Mouse (Mus musculus) macrophage (primary cell): ENCODE results near the gene Gprc6a. TPM values are rescaled to one million over a fixed set of nuclear protein-coding genes. Genes with fewer than 3 reads are reported as not detected.

Source experiments
- H3K27ac ChIP-seq: fragments of 350-480 bp; formaldehyde crosslinking; 2 replicates; pipeline ENCODE4 v1.9.0; 2021
- H3K36me3 ChIP-seq: fragments of 350-480 bp; formaldehyde crosslinking; 2 replicates; pipeline ENCODE4 v1.9.0; 2021; ENCODE audit errors: inconsistent target
- H3K4me3 ChIP-seq: fragments of 350-480 bp; formaldehyde crosslinking; 2 replicates; pipeline ENCODE4 v1.9.0; 2021; ENCODE audit errors: inconsistent target
- H3K79me2 ChIP-seq: fragments of 350-480 bp; formaldehyde crosslinking; 2 replicates; pipeline ENCODE4 v1.9.0; 2021; ENCODE audit errors: inconsistent target
- WGBS: methylation state at CpG from one replicate; pipeline ENCODE4 v1.1.7; 2026; ENCODE audit warnings: inconsistent platforms; ENCODE audit not compliant: missing documents; 5-methylcytosine and 5-hydroxymethylcytosine counted together
- polyA plus RNA-seq: library from polyadenylated mRNA; stranded (reverse); fragments of 250-400 nt; gene quantifications from 3 replicates; pipeline ENCODE4 v1.2.4, GENCODE M21; 2018; ENCODE audit warnings: inconsistent platforms
- total RNA-seq, 78 experiments: library from RNA; depleted of rRNA; stranded (reverse); fragments of 250-400 nt; gene quantifications; 1 replicate in 9 of 78; 2 replicates in 24 of 78; 3 replicates in 43 of 78; 4 replicates in 2 of 78; pipeline ENCODE4 v1.2.4; 2018; ENCODE audit warnings: inconsistent platforms in 56 of 78

Gprc6a gene
- not detected for total RNA-seq (2018; cell fraction: chromatin; rRNA removed)
- total RNA-seq (2018; cell fraction: cytosol; rRNA removed) = not detected
- total RNA-seq (2018; cell fraction: nucleus; rRNA removed) = not detected
- polyA plus RNA-seq = not detected in 3 replicates

- Histone ChIP-seq H3K4me3 (no peak within 1 kb of the TSS), H3K79me2 (no peaks in the 10 kb centered on the region), H3K36me3 (no peaks in the 10 kb centered on the region), H3K27ac (no peak within 1 kb of the TSS)
- 85% methylated on average over 8 of the region's 8 CpGs for WGBS
Observed at GRCm38 (mm10) chr10:51631411-51632136, at the start of gene Gprc6a. Gprc6a (minus strand) TSS chr10:51631461.

- 9% methylated on average over 10 of the region's 10 CpGs for WGBS
- no peaks in the 10 kb centered on the region for H3K79me2 ChIP-seq
- no peaks in the 10 kb centered on the region for H3K36me3 ChIP-seq
- H3K27ac ChIP-seq = no peak overlapping the region
- H3K4me3 ChIP-seq = no peak overlapping the region
Observed at GRCm38 (mm10) chr10:51678251-51678639, 47.0 kb upstream of the Gprc6a start.

GRCm38 (mm10) chr10:51677548-51678250, 46.4 kb upstream of the Gprc6a start, which contains the start of gene Rfx6:
Rfx6 (plus strand) TSS chr10:51677756.
- H3K4me3 ChIP-seq = no peak within 1 kb of the TSS

GRCm38 (mm10) chr10:51672082-51672779, 41.0 kb upstream of the Gprc6a start:
- H3K36me3 ChIP-seq = no peaks in the 10 kb centered on the region
- H3K27ac ChIP-seq = no peak overlapping the region
- WGBS = 38% methylated on average over 1 of the region's 1 CpGs
- no peak overlapping the region for H3K4me3 ChIP-seq
- no peaks in the 10 kb centered on the region for H3K79me2 ChIP-seq

More at GRCm38 (mm10) chr10:51677548-51678250, 46.4 kb upstream of the Gprc6a start, which contains the start of gene Rfx6:
- no peaks in the 10 kb centered on the region for H3K79me2 ChIP-seq
- 5% methylated on average over 36 of the region's 38 CpGs for WGBS
- H3K27ac ChIP-seq = no peak within 1 kb of the TSS
- H3K36me3 ChIP-seq = no peaks in the 10 kb centered on the region

GRCm38 (mm10) chr10:51671583-51671982, 40.3 kb upstream of the Gprc6a start:
- Histone ChIP-seq H3K27ac (no peak overlapping the region), H3K79me2 (no peaks in the 10 kb centered on the region), H3K36me3 (no peaks in the 10 kb centered on the region), H3K4me3 (no peak overlapping the region)
- 82% methylated on average over 4 of the region's 4 CpGs for WGBS

GRCm38 (mm10) chr10:51669334-51669733, 38.1 kb upstream of the Gprc6a start:
- Histone ChIP-seq H3K79me2 (no peaks in the 10 kb centered on the region), H3K27ac (no peak overlapping the region), H3K36me3 (no peaks in the 10 kb centered on the region), H3K4me3 (no peak overlapping the region)

- no peak overlapping the region for H3K27ac ChIP-seq
- H3K79me2 ChIP-seq = no peaks in the 10 kb centered on the region
- 62% methylated on average over 1 of the region's 1 CpGs for WGBS
Observed at GRCm38 (mm10) chr10:51657324-51657723, 26.1 kb upstream of the Gprc6a start.

GRCm38 (mm10) chr10:51649506-51650221, 18.4 kb upstream of the Gprc6a start:
- Histone ChIP-seq H3K4me3 (no peak overlapping the region), H3K27ac (no peak overlapping the region), H3K79me2 (no peaks in the 10 kb centered on the region), H3K36me3 (no peaks in the 10 kb centered on the region)
- WGBS = 76% methylated on average over 3 of the region's 3 CpGs

More at GRCm38 (mm10) chr10:51657324-51657723, 26.1 kb upstream of the Gprc6a start:
- no peak overlapping the region for H3K4me3 ChIP-seq
- H3K36me3 ChIP-seq = no peaks in the 10 kb centered on the region

- WGBS = 88% methylated on average over 3 of the region's 3 CpGs
- Histone ChIP-seq H3K27ac (no peak overlapping the region), H3K4me3 (no peak overlapping the region), H3K36me3 (no peaks in the 10 kb centered on the region), H3K79me2 (no peaks in the 10 kb centered on the region)
Observed at GRCm38 (mm10) chr10:51621193-51621592, 10.1 kb downstream of the Gprc6a start.

- no peaks in the 10 kb centered on the region for H3K36me3 ChIP-seq
- H3K79me2 ChIP-seq = no peaks in the 10 kb centered on the region
- no peak overlapping the region for H3K27ac ChIP-seq
- WGBS = 67% methylated on average over 7 of the region's 7 CpGs
- no peak overlapping the region for H3K4me3 ChIP-seq
Observed at GRCm38 (mm10) chr10:51620126-51620525, 11.1 kb downstream of the Gprc6a start.

GRCm38 (mm10) chr10:51618538-51618937, 12.7 kb downstream of the Gprc6a start:
- Histone ChIP-seq H3K4me3 (no peak overlapping the region), H3K27ac (no peak overlapping the region), H3K79me2 (no peaks in the 10 kb centered on the region), H3K36me3 (no peaks in the 10 kb centered on the region)
- WGBS = 97% methylated on average over 2 of the region's 2 CpGs

- Histone ChIP-seq H3K79me2 (no peaks in the 10 kb centered on the region), H3K36me3 (no peaks in the 10 kb centered on the region)
- 75% methylated on average over 11 of the region's 11 CpGs for WGBS
Observed at GRCm38 (mm10) chr10:51614826-51615590, 16.3 kb downstream of the Gprc6a start.

GRCm38 (mm10) chr10:51613421-51613820, 17.8 kb downstream of the Gprc6a start:
- no peaks in the 10 kb centered on the region for H3K79me2 ChIP-seq
- WGBS = 86% methylated on average over 3 of the region's 3 CpGs
- no peak overlapping the region for H3K27ac ChIP-seq
- no peaks in the 10 kb centered on the region for H3K36me3 ChIP-seq
- no peak overlapping the region for H3K4me3 ChIP-seq

More at GRCm38 (mm10) chr10:51614826-51615590, 16.3 kb downstream of the Gprc6a start:
- H3K4me3 ChIP-seq = no peak overlapping the region
- H3K27ac ChIP-seq = no peak overlapping the region
